Mouse (Mus musculus) lung, embryonic 15.5 days (tissue): Measurements from ENCODE around the gene Tpst2. TPM values are rescaled to one million over a fixed set of nuclear protein-coding genes. Genes with fewer than 3 reads are reported as not detected.

Experiments used
- ATAC-seq: fragments of 200-750 bp; cut with Nextera tagmentation; 2 replicates; pipeline ENCODE4 v1.8.0; 2017; ENCODE audit warnings: moderate number of reproducible peaks, borderline replicate concordance; ENCODE audit not compliant: low FRiP score, low TSS enrichment; ENCODE audit errors: extremely low read depth
- H3K27ac ChIP-seq: fragments of 300-500 bp; sonication (generic); 2 replicates; pipeline ENCODE4 v1.5.1; 2015; ENCODE audit warnings: moderate library complexity, mild to moderate bottlenecking, inconsistent platforms
- H3K27me3 ChIP-seq: fragments of 300-500 bp; sonication (generic); 2 replicates; pipeline ENCODE4 v1.6.1; 2015; ENCODE audit warnings: inconsistent platforms
- H3K36me3 ChIP-seq: fragments of 300-500 bp; sonication (generic); 2 replicates; pipeline ENCODE4 v1.6.1; 2015; ENCODE audit warnings: inconsistent platforms
- H3K4me1 ChIP-seq: fragments of 300-500 bp; sonication (generic); 2 replicates; pipeline ENCODE4 v1.6.1; 2015; ENCODE audit warnings: inconsistent platforms
- H3K4me2 ChIP-seq: fragments of 300-500 bp; sonication (generic); 2 replicates; pipeline ENCODE4 v1.6.1; 2015; ENCODE audit warnings: inconsistent platforms, mild to moderate bottlenecking, moderate library complexity
- H3K4me3 ChIP-seq: fragments of 300-500 bp; sonication (generic); 2 replicates; pipeline ENCODE4 v1.5.1; 2015; ENCODE audit warnings: mild to moderate bottlenecking, inconsistent platforms
- H3K9ac ChIP-seq: fragments of 300-500 bp; sonication (generic); 2 replicates; pipeline ENCODE4 v1.6.1; 2015; ENCODE audit warnings: inconsistent platforms
- H3K9me3 ChIP-seq: fragments of 300-500 bp; sonication (generic); 2 replicates; pipeline ENCODE4 v1.6.1; 2016; ENCODE audit warnings: inconsistent platforms
- WGBS: fragments of 180-500 bp; shearing (Covaris S2); methylation state at CpG from one replicate; pipeline ENCODE4 v1.1.7; 2015; 5-methylcytosine and 5-hydroxymethylcytosine counted together
- polyA plus RNA-seq: library from polyadenylated mRNA; unstranded; fragments of >200 nt; fragmentation: Nextera tagmentation; extraction: Ambion mirVana; gene quantifications from 2 replicates; pipeline ENCODE4 v1.2.1, GENCODE M21; 2015

The Tpst2 gene
- polyA plus RNA-seq, 1 experiment from 2014 or later, result 61.0 TPM

- Histone ChIP-seq H3K9ac (no peak overlapping the region), H3K4me2 (no peak overlapping the region), H3K27ac (no peak overlapping the region), H3K9me3 (no peaks in the 10 kb centered on the region), H3K4me3 (no peak overlapping the region), H3K27me3 (no peaks in the 10 kb centered on the region), H3K4me1 (peaks cover 21% of the 10 kb centered on the region), H3K36me3 (no peaks in the 10 kb centered on the region)
- WGBS, result 77% methylated on average over 3 of the region's 3 CpGs
- no peak for ATAC-seq
These were observed 18.6 kb upstream of the Tpst2 start for GRCm38 (mm10) chr5:112257896-112258295.

- Histone ChIP-seq H3K27ac (no peak overlapping the region), H3K9me3 (no peaks in the 10 kb centered on the region), H3K9ac (no peak overlapping the region), H3K27me3 (no peaks in the 10 kb centered on the region), H3K4me2 (no peak overlapping the region), H3K4me1 (peaks cover 8% of the 10 kb centered on the region), H3K4me3 (no peak overlapping the region), H3K36me3 (no peaks in the 10 kb centered on the region)
- no peak for ATAC-seq
- WGBS, result 75% methylated on average over 16 of the region's 16 CpGs
These were observed 16.4 kb upstream of the Tpst2 start for GRCm38 (mm10) chr5:112259862-112260650.

DNA sequence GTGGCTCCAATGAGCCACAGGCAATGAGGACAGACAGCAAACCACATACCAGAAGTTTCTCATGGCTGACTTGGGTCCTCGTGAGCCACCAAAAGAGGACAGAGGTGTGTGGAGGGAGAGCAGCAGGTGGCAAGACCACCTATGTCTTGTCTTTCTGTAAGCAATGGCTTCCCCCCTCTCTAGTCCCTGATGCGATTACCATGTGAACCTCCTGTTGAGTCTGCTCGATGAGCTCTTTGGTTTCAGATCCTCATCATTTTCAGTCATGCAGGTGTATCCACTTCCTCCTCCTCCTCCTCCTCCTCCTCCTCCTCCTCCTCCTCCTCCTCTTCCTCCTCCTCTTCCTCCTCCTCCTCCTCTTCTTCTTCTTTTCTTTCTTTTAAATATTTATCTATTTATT, 15.7 kb upstream of the Tpst2 start:
- no peaks in the 10 kb centered on the region for H3K27me3 ChIP-seq
- H3K9ac ChIP-seq, result no peak overlapping the region
- 87% methylated on average over 3 of the region's 3 CpGs for WGBS
- no peaks in the 10 kb centered on the region for H3K36me3 ChIP-seq
- H3K4me2 ChIP-seq, result no peak overlapping the region
- H3K4me1 ChIP-seq, result 0 out of 2 replicates have a peak, but pooled peaks cover 5% of the 10 kb centered on the region
- no peak for ATAC-seq
- H3K9me3 ChIP-seq, result no peaks in the 10 kb centered on the region
- H3K4me3 ChIP-seq, result no peak overlapping the region
- no peak overlapping the region for H3K27ac ChIP-seq

DNA sequence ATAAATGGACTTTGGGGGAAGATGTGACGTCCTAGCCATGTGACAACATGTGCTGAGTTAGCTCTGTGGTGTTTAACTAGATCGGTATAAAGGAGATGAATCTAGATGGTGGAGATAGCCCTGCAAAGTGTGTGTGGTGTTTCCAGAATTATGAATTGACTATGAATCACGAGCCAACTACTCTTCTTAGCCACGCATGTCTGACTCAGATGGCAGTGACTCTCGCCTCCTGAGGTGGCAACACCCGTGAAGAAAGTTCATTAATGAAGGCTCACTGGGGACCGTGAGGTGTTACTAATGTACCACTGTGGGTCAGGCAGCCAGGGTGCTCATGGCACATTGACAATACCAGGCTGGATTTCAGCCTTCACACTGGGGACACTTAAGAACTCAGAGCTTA, 12.4 kb upstream of the Tpst2 start:
- Histone ChIP-seq H3K9me3 (no peaks in the 10 kb centered on the region), H3K27ac (no peak overlapping the region), H3K27me3 (peaks cover 22% of the 10 kb centered on the region), H3K4me3 (no peak overlapping the region), H3K4me2 (no peak overlapping the region), H3K4me1 (0 out of 2 replicates have a peak, but pooled peaks cover 5% of the 10 kb centered on the region), H3K36me3 (no peaks in the 10 kb centered on the region), H3K9ac (no peak overlapping the region)
- 71% methylated on average over 7 of the region's 7 CpGs for WGBS
- no peak for ATAC-seq

- H3K4me3 ChIP-seq, result no peak overlapping the region
- ATAC-seq, result no peak
- no peaks in the 10 kb centered on the region for H3K36me3 ChIP-seq
- no peaks in the 10 kb centered on the region for H3K9me3 ChIP-seq
- peaks cover 31% of the 10 kb centered on the region for H3K27me3 ChIP-seq
- H3K27ac ChIP-seq, result no peak overlapping the region
- 78% methylated on average over 5 of the region's 5 CpGs for WGBS
- no peak overlapping the region for H3K9ac ChIP-seq
- H3K4me2 ChIP-seq, result no peak overlapping the region
- H3K4me1 ChIP-seq, result 0 out of 2 replicates have a peak, but pooled peaks cover 5% of the 10 kb centered on the region
These were observed 11.4 kb upstream of the Tpst2 start for GRCm38 (mm10) chr5:112265110-112265509.

DNA sequence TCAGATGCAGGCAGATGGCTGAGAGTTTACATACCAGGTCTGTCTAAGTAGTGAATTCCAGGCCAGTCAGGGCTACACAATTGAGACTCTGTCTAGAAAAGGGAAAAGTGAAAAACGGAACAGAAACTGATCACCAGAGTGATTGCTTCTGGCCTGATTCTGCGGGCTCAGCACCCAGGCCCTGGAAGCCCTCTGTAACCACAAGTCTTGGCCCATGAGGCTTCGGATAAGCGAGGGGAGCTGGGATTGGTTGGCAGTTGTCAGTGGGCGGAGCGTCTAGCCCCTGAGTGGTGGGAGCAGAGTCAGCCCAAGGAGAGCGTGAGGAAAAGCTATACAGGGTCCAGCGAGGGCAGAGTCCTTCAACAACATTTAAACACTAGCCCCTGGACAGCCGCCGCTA, 11.0 kb upstream of the Tpst2 start:
- H3K9me3 ChIP-seq, result no peaks in the 10 kb centered on the region

DNA sequence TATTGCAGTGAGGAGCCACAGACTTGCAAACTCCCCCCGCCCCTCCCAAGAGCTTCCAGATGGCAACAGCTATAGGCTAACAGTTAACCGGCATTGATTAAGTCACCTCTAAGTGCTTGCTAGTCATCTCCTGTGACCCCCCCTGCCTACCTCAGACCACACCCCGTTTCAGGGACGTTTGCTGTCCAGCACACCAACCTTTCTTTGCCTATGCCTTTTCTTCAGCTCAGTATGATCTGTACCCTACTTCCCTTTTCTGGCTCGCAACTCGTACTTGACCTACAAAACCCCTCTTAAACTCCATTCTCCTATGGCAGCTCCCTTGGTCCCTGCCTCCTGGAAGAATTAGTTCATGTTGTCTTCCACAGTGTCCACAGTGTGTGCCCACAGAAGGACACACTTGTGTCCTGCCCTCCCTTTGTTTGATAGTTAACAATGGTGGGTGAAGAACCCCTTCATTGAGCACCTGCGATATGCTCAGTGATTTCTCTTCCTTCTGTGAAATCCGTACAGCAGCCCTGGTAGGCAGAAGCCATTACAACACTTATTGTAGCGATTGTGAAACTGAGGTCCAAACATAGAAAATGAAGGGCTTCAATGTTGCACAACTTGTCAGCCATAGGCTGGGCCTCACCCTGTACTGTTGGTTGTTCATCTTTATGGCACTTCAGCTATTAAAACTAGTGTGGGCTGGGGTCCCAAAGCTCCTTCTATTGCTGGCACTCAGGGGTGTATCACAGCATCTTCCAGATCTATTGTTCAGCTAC, 10.3 kb upstream of the Tpst2 start:
- Histone ChIP-seq H3K9me3 (no peaks in the 10 kb centered on the region), H3K4me3 (no peak overlapping the region), H3K36me3 (no peaks in the 10 kb centered on the region), H3K4me1 (0 out of 2 replicates have a peak, but pooled peaks cover 5% of the 10 kb centered on the region), H3K4me2 (no peak overlapping the region), H3K27me3 (peaks cover 41% of the 10 kb centered on the region), H3K27ac (no peak overlapping the region), H3K9ac (no peak overlapping the region)
- WGBS, result 48% methylated on average over 9 of the region's 9 CpGs
- ATAC-seq, result no peak

More for the DNA sequence above, 11.0 kb upstream of the Tpst2 start:
- no peak overlapping the region for H3K4me2 ChIP-seq
- no peak overlapping the region for H3K9ac ChIP-seq
- ATAC-seq, result peak; percentile 68
- no peak overlapping the region for H3K4me3 ChIP-seq
- no peak overlapping the region for H3K27ac ChIP-seq
- 0 out of 2 replicates have a peak, but pooled peaks cover 5% of the 10 kb centered on the region for H3K4me1 ChIP-seq
- no peaks in the 10 kb centered on the region for H3K36me3 ChIP-seq
- 8% methylated on average over 10 of the region's 10 CpGs for WGBS
- peaks cover 35% of the 10 kb centered on the region for H3K27me3 ChIP-seq

GRCm38 (mm10) chr5:112270764-112271541, 5.5 kb upstream of the Tpst2 start:
- Histone ChIP-seq H3K4me1 (no peaks in the 10 kb centered on the region; the same call in 1 of the 2 replicates), H3K4me3 (no peak overlapping the region), H3K4me2 (no peak overlapping the region), H3K27ac (no peak overlapping the region), H3K9ac (no peak overlapping the region), H3K9me3 (no peaks in the 10 kb centered on the region), H3K36me3 (no peaks in the 10 kb centered on the region), H3K27me3 (peaks cover 44% of the 10 kb centered on the region)
- 32% methylated on average over 24 of the region's 24 CpGs for WGBS
- no peak for ATAC-seq

GRCm38 (mm10) chr5:112272934-112273333, 3.6 kb upstream of the Tpst2 start:
- no peak overlapping the region for H3K9ac ChIP-seq
- no peak for ATAC-seq
- H3K9me3 ChIP-seq, result no peaks in the 10 kb centered on the region
- peaks cover 33% of the 10 kb centered on the region for H3K27me3 ChIP-seq
- H3K4me1 ChIP-seq, result peaks cover 7% of the 10 kb centered on the region
- WGBS, result 34% methylated on average over 2 of the region's 2 CpGs
- H3K27ac ChIP-seq, result no peak overlapping the region
- no peaks in the 10 kb centered on the region for H3K36me3 ChIP-seq
- no peak overlapping the region for H3K4me3 ChIP-seq
- no peak overlapping the region for H3K4me2 ChIP-seq

GRCm38 (mm10) chr5:112273746-112274463, 2.6 kb upstream of the Tpst2 start:
- H3K27ac ChIP-seq, result no peak overlapping the region
- ATAC-seq, result no peak
- 48% methylated on average over 2 of the region's 2 CpGs for WGBS

More at GRCm38 (mm10) chr5:112273746-112274463, 2.6 kb upstream of the Tpst2 start:
- H3K27me3 ChIP-seq, result peaks cover 25% of the 10 kb centered on the region
- no peaks in the 10 kb centered on the region for H3K36me3 ChIP-seq
- H3K4me3 ChIP-seq, result no peak overlapping the region
- H3K4me2 ChIP-seq, result no peak overlapping the region
- H3K9me3 ChIP-seq, result no peaks in the 10 kb centered on the region
- peaks cover 17% of the 10 kb centered on the region for H3K4me1 ChIP-seq
- no peak overlapping the region for H3K9ac ChIP-seq
